Mouse (Mus musculus) lung, postnatal 14 days (tissue): ENCODE measurements at regions not wholly inside any gene's neighbourhood (a gene's known extent, or its start where the extent isn't known, plus 50 kb on each side); places are given as distances from the start of the nearest gene placed in this dataset.
"Not testable (repeated sequence)": the region's sequence is repeated elsewhere in the genome, so short reads cannot be mapped to it uniquely, and the experiment has no call there.

ENCODE experiments used
- DNase-seq: peaks from one replicate; pipeline ENCODE4 v3.0.0; 2021

- DNase-seq, result no peak
Observed at GRCm38 (mm10) chr5:52008942-52009341, 181.4 kb downstream of the Dhx15 start.

DNA sequence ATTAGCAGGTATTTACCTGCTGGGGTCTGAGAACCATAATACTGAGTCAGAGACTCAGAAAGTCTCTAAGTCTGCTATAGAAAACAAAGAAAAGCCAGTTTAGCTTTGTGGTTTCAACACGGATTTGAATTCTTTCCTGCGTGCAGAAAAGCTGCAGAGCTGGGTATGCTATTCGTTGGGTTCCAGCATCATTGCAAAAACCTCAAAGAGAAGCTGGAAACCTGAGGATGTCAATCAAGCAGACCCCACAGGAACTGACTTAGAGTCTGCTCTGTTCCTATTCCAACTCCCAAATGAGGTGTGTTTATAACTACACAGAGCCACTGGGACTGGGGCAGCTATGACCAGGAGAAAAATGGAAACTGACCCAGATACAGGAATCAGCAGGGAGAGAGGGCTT lies 183.5 kb downstream of the Dhx15 start:
- no peak for DNase-seq

DNA sequence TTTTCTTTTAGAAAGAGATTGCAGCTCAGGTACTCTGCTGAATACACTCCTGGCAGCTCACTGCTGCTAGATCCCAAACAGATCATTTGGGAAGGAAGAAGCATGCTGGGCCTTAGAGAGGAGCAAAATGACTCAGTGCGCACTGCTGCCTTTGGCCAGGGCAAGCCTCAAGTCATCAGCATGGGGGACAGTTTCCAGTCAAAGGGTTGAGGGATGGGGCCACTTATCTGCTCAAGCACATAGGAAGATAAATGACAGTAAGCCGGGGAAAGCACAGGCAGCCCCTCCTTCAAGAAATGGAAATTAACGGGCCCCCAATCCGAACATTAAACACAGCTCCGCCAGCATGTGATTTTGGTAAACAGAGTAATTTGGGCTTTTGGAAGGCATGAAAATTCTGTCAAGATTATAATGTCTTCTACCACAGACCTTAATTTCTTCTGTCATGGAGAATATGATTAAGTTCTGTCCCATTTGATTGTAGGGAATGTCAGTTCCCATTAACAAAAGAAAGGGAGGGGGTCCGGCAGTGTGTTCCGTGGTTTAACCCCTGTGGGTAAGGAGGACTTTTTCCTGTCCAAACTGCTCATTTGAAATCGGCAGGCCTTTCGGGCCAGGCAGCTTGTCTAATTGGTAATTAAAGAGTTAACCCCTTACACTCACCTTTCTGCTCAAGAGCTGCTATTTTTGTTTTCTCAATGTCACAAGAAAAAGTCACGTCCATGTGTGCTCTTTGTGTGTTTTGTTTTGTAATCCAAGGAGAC lies 199.3 kb downstream of the Dhx15 start:
- no peak for DNase-seq

DNA sequence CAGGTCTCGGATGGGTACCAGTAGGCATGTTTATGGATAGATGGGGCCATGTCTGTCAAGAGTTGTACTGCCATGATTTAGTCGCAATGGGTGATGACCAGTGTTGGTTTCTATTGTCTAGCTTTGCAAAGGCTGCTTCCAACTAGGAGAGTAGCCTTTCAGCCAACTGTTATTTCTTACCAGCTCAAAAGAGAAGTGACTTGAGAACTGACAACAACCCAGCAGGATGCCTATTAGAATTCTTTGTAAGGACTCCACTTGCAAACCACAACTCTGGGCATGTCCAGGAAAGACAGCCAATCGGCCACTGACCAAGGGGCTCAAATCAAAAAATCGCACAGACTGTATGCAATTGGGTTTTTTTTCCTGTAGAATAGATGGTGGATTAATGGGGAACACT lies 200.9 kb downstream of the Dhx15 start:
- no peak for DNase-seq

DNA sequence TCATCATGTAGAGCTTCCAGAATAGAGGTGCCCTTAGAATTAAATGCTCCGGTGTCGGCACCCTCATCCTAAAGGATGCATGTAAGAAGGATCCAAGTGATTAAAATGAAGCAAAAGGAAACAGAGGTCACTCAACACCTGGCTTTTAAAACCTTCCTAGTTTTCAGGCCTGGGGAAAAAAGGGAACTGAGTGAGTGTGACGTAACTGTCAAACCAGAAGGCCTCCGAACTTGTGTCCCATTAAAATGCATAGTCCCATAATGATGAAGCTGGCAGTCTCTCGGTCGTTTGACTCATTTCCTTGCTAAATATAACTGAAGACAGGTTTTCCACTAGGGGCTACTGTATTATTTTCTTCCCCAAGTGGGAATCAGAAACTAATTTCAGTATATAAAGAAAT lies 201.4 kb downstream of the Dhx15 start:
- no peak for DNase-seq

GRCm38 (mm10) chr5:51984966-51985365 lies 205.3 kb downstream of the Dhx15 start:
- no peak for DNase-seq

- no peak for DNase-seq
Observed at GRCm38 (mm10) chr5:51982780-51983179, 207.5 kb downstream of the Dhx15 start.

GRCm38 (mm10) chr5:51980901-51981300 lies 209.4 kb downstream of the Dhx15 start:
- no peak for DNase-seq

GRCm38 (mm10) chr5:51952499-51952898 lies 237.8 kb downstream of the Dhx15 start:
- DNase-seq, result no peak

- no peak for DNase-seq
Observed at GRCm38 (mm10) chr5:51949996-51950395, 240.3 kb downstream of the Dhx15 start.

- DNase-seq, result no peak
Observed at GRCm38 (mm10) chr5:51946062-51946461, 244.3 kb downstream of the Dhx15 start.

GRCm38 (mm10) chr5:51941925-51942291 lies 248.4 kb downstream of the Dhx15 start:
- not testable (repeated sequence) for DNase-seq

GRCm38 (mm10) chr5:51941255-51941924 lies 248.9 kb downstream of the Dhx15 start:
- peak; percentile 3 for DNase-seq

DNA sequence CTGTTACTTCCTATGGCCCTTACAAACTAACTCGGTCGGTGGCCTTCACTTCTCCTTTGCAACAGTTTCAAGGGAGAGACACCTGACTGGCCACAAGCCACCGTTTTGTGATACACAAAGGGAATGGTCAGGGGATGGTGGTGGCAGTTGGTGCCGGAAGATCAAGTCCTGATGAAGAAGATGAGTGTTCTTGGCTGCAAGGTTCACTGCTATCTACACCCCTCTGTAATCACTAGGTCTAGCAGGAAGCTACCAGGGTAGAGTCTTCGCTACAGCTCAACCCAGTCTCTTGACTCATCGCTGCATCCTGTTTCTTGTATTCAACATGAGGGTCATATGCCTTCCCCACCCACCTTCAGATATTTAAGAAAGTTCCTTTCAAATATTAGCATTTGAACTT lies 251.5 kb downstream of the Dhx15 start:
- DNase-seq, result no peak

GRCm38 (mm10) chr5:51937320-51937719 lies 253.0 kb downstream of the Dhx15 start:
- no peak for DNase-seq

GRCm38 (mm10) chr5:51935391-51936354 lies 254.6 kb downstream of the Dhx15 start:
- no peak for DNase-seq

DNA sequence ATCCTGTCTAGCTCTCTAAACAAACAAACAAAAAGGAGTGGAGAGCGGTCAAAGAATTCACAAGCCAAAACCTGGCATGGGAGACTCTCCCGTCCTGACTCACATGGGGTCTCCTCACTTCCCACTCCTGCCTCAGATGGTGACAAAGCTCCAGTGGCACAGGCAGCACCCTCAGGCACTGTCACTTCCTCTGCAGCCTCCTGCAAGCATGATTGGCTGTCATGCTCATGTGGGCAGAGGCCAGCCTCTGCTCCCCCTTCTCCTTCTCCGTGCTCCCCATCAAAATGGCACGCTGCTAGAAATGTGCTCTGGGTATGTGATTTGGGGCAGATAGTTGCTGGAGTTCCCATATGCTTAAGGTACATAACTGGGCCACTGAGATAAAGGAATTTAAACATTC lies 255.4 kb downstream of the Dhx15 start:
- DNase-seq, result no peak

GRCm38 (mm10) chr5:51933331-51933730 lies 257.0 kb downstream of the Dhx15 start:
- no peak for DNase-seq

GRCm38 (mm10) chr5:51930416-51930815 lies 259.9 kb downstream of the Dhx15 start:
- no peak for DNase-seq

DNA sequence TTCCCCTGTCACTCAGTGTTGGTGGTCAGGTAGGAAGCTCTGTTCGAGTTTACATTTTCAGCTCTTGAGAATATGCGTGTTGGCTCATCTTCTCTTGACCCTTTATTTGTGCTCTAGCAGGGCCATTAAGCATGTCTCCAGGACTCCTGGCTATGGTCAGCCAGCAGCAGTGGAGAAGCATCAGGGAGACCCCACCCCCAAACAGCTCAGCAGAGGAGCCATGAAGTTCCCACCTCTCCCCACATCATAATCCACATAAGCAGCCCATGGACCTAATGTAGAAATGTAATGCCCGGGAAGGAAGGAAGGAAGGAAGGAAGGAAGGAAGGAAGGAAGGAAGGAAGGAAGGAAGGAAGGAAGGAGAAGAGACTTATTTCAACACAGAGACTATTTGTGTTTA lies 261.5 kb downstream of the Dhx15 start:
- DNase-seq, result no peak

DNA sequence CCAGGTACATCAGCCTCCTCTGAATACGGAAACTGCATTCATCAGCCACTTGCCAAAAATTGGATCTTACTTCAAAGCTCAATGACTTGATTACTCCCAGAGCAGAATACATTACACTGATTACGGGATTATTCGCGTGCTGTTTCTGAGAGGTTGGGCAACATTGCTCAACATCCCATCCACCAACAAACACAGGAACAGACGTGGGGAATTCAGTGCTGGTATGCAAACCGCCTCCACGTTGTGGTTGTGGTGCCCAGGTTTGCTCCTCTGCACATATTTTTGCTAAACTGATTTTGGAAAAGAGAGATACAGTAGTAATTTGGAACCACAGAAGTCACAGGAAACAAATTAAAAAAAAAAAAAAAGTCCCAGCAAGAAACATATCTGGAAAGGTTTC lies 266.9 kb downstream of the Dhx15 start:
- DNase-seq, result no peak

DNA sequence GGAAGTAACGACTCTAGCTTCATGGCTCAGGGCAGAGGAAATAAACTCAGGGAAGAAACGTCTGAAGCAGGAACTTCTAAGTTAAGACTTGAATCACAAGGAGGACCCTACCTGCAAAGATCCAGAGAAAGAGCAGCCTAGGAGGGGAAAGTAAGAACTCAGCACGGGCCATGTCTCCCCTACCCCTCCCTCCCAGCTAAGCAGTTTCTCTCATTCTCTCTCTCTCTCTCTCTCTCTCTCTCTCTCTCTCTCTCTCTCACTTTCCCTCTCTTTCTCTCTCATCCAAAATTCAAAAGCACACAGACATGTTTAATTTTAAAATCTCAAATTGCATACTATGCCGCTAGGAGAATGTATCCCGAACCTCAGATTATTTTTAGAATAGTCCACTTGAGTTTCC lies 267.3 kb downstream of the Dhx15 start:
- DNase-seq, result no peak

- no peak for DNase-seq
Observed at GRCm38 (mm10) chr5:51922494-51922893, 267.8 kb downstream of the Dhx15 start.
